Mouse (Mus musculus): ENCODE data around the gene Aldh9a1. TPM values are rescaled to one million over a fixed set of nuclear protein-coding genes. Genes with fewer than 3 reads are reported as not detected.
A peak's percentile ranks its signal among the peaks of the same experiment; 100 is the strongest.
"Not testable (repeated sequence)": the region's sequence is repeated elsewhere in the genome, so short reads cannot be mapped to it uniquely, and the experiment has no call there.

Aldh9a1 gene
- total RNA-seq (2021): 10 to 100 TPM; 32.4 to 37.0 TPM

- DNase-seq: peak; percentile 96
These were observed at the start of gene Aldh9a1 for GRCm38 (mm10) chr1:167349815-167350596. TSS of gene Aldh9a1 (plus strand) at chr1:167349991.

- no peak for DNase-seq
These were observed 49.7 kb upstream of the Aldh9a1 start for GRCm38 (mm10) chr1:167300122-167300521.

GRCm38 (mm10) chr1:167305501-167306137 lies 44.2 kb upstream of the Aldh9a1 start:
- no peak for DNase-seq

GRCm38 (mm10) chr1:167306451-167307240 lies 43.1 kb upstream of the Aldh9a1 start:
- DNase-seq: peak; percentile 42

- no peak for DNase-seq
These were observed 42.1 kb upstream of the Aldh9a1 start for GRCm38 (mm10) chr1:167307674-167308073.

- peak; percentile 99 for DNase-seq
These were observed 41.3 kb upstream of the Aldh9a1 start, which contains the start of gene Tmco1 for GRCm38 (mm10) chr1:167308261-167309054. TSS of gene Tmco1 (plus strand) at chr1:167308378.

- DNase-seq: no peak
These were observed 37.4 kb upstream of the Aldh9a1 start for GRCm38 (mm10) chr1:167312367-167312766.

- no peak for DNase-seq
These were observed 36.6 kb upstream of the Aldh9a1 start for GRCm38 (mm10) chr1:167313220-167313619.

- DNase-seq: no peak
These were observed 28.1 kb upstream of the Aldh9a1 start for GRCm38 (mm10) chr1:167321691-167322090.

GRCm38 (mm10) chr1:167328776-167329175 lies 21.0 kb upstream of the Aldh9a1 start:
- no peak for DNase-seq

GRCm38 (mm10) chr1:167331106-167331505 lies 18.7 kb upstream of the Aldh9a1 start:
- DNase-seq: no peak

GRCm38 (mm10) chr1:167336398-167336797 lies 13.4 kb upstream of the Aldh9a1 start:
- no peak for DNase-seq

- DNase-seq: peak; percentile 90
These were observed 12.2 kb upstream of the Aldh9a1 start for GRCm38 (mm10) chr1:167337463-167338095.

- no peak for DNase-seq
These were observed 10.5 kb upstream of the Aldh9a1 start for GRCm38 (mm10) chr1:167339177-167339781.

- no peak for DNase-seq
These were observed 9.5 kb upstream of the Aldh9a1 start for GRCm38 (mm10) chr1:167340111-167340787.

GRCm38 (mm10) chr1:167340910-167341528 lies 8.8 kb upstream of the Aldh9a1 start:
- DNase-seq: no peak

GRCm38 (mm10) chr1:167342831-167343230 lies 7.0 kb upstream of the Aldh9a1 start:
- no peak for DNase-seq

- not testable (repeated sequence) for DNase-seq
These were observed 3.7 kb upstream of the Aldh9a1 start for GRCm38 (mm10) chr1:167345994-167346520.

GRCm38 (mm10) chr1:167349206-167349605 lies 585 bp upstream of the Aldh9a1 start:
- DNase-seq: not testable (repeated sequence)
